Mouse (Mus musculus) v-Abl transformed pro-B cells (cell line): Measurements from ENCODE around the gene Agpat4.

Source experiments
- in situ Hi-C, 2 experiments: fragments of 400-800 bp; cut with MboI; formaldehyde crosslinking; loops; one replicate each; pipeline ENCODE4 v1.15.1; 2025; ENCODE audit not compliant: unreplicated experiment in 2 of 2

Gene Agpat4

GRCm38 (mm10) chr17:12118561-12118925 lies at the start of gene Agpat4:
TSS of gene Agpat4 (plus strand) at chr17:12118704.
- in situ Hi-C loops, result loop anchor here in 1 of 2 experiments (5.0 kb wide), 1 partner anchor 39 kb away; no protein-coding TSS in a partner anchor

- in situ Hi-C loops, result no loop called here
These were observed 41.7 kb upstream of the Agpat4 start for GRCm38 (mm10) chr17:12076816-12077215.

- in situ Hi-C loops, result no loop called here
These were observed 37.6 kb upstream of the Agpat4 start for GRCm38 (mm10) chr17:12080656-12081495.

- in situ Hi-C loops, result no loop called here
These were observed 36.3 kb upstream of the Agpat4 start for GRCm38 (mm10) chr17:12082201-12082600.

- in situ Hi-C loops, result no loop called here
These were observed 28.1 kb upstream of the Agpat4 start for GRCm38 (mm10) chr17:12090261-12090927.

GRCm38 (mm10) chr17:12092901-12093564 lies 25.5 kb upstream of the Agpat4 start:
- in situ Hi-C loops, result no loop called here

- in situ Hi-C loops, result no loop called here
These were observed 24.5 kb upstream of the Agpat4 start for GRCm38 (mm10) chr17:12094016-12094415.

- in situ Hi-C loops, result loop anchor here (5.0 kb wide), 2 partner anchors 48 to 53 kb away; no protein-coding TSS in a partner anchor
These were observed 23.5 kb upstream of the Agpat4 start for GRCm38 (mm10) chr17:12094827-12095590.

- in situ Hi-C loops, result loop anchor here (5.0 kb wide), 2 partner anchors 52 to 57 kb away; no protein-coding TSS in a partner anchor
These were observed 19.1 kb upstream of the Agpat4 start for GRCm38 (mm10) chr17:12099415-12099814.

GRCm38 (mm10) chr17:12102326-12102725 lies 16.2 kb upstream of the Agpat4 start:
- in situ Hi-C loops, result loop anchor here (5.0 to 10.0 kb wide), 3 partner anchors 52 to 260 kb away; no protein-coding TSS in a partner anchor

GRCm38 (mm10) chr17:12103781-12104180 lies 14.7 kb upstream of the Agpat4 start:
- in situ Hi-C loops, result loop anchor here (5.0 to 10.0 kb wide), 3 partner anchors 51 to 259 kb away; no protein-coding TSS in a partner anchor

- in situ Hi-C loops, result loop anchor here (5.0 to 10.0 kb wide), 3 partner anchors 51 to 258 kb away; no protein-coding TSS in a partner anchor
These were observed 14.3 kb upstream of the Agpat4 start for GRCm38 (mm10) chr17:12104245-12104644.

GRCm38 (mm10) chr17:12104690-12105089 lies 13.8 kb upstream of the Agpat4 start:
- in situ Hi-C loops, result loop anchor here (5.0 to 10.0 kb wide), 3 partner anchors 50 to 258 kb away; no protein-coding TSS in a partner anchor

- in situ Hi-C loops, result loop anchor here in 1 of 2 experiments (10.0 kb wide), 1 partner anchor 49 kb away; no protein-coding TSS in a partner anchor
These were observed 12.2 kb upstream of the Agpat4 start for GRCm38 (mm10) chr17:12106255-12106654.

GRCm38 (mm10) chr17:12113626-12114025 lies 4.9 kb upstream of the Agpat4 start:
- in situ Hi-C loops, result no loop called here

- in situ Hi-C loops, result loop anchor here in 1 of 2 experiments (5.0 kb wide), 1 partner anchor 42 kb away; no protein-coding TSS in a partner anchor
These were observed 3.4 kb upstream of the Agpat4 start for GRCm38 (mm10) chr17:12115086-12115485.

GRCm38 (mm10) chr17:12118131-12118530 lies 373 bp upstream of the Agpat4 start:
- in situ Hi-C loops, result loop anchor here in 1 of 2 experiments (5.0 kb wide), 1 partner anchor 39 kb away; no protein-coding TSS in a partner anchor

GRCm38 (mm10) chr17:12118926-12119641 lies 580 bp downstream of the Agpat4 start:
- in situ Hi-C loops, result loop anchor here in 1 of 2 experiments (5.0 kb wide), 1 partner anchor 38 kb away; no protein-coding TSS in a partner anchor

GRCm38 (mm10) chr17:12119675-12120074 lies 1.2 kb downstream of the Agpat4 start:
- in situ Hi-C loops, result loop anchor here (5.0 kb wide), 2 partner anchors 38 to 43 kb away; no protein-coding TSS in a partner anchor
